20 mouse cellular contexts compared by ENCODE assay signal in genomic region chr14:62453276-62453675, GRCm38 (mm10). TPM values are rescaled to one million over a fixed set of nuclear protein-coding genes. Genes with fewer than 3 reads are reported as not detected.
"Had no signal": no experiment of that assay in that cellular context is flagged by ENCODE, and none has a peak within 500 bp of the region (broad histone marks: within the 10 kb centered on the region; RNA-seq: fewer than 3 reads in every experiment).

No protein-coding gene starts in this region.

- H3K36me3 ChIP-seq: limb, embryonic 12.5 days; liver, embryonic 13.5 days; midbrain, embryonic 10.5 days; neural tube, embryonic 12.5 days; stomach, embryonic 15.5 days had no signal

- H3K4me1 ChIP-seq: limb, embryonic 12.5 days; liver, embryonic 13.5 days; neural tube, embryonic 12.5 days; stomach, embryonic 15.5 days had no signal

- H3K4me3 ChIP-seq: layer of hippocampus, adult 2 months; limb, embryonic 12.5 days; liver, embryonic 13.5 days; midbrain, embryonic 10.5 days; myocyte; neural tube, embryonic 12.5 days; stomach, embryonic 15.5 days had no signal

- DNase-seq: kidney, postnatal 10 days; kidney, postnatal 4 days; liver; liver, embryonic 13.5 days; liver, postnatal 0 days; lung, postnatal 4 days; midbrain, embryonic 14.5 days; right cerebral cortex, postnatal 14 days; thymus, adult 2 months; thymus, postnatal 36 days had no signal

- H3K9me3 ChIP-seq: limb, embryonic 12.5 days; liver, embryonic 13.5 days; midbrain, embryonic 10.5 days; neural tube, embryonic 12.5 days; stomach, embryonic 15.5 days had no signal

- H3K27ac ChIP-seq: layer of hippocampus, adult 2 months; limb, embryonic 12.5 days; liver, embryonic 13.5 days; midbrain, embryonic 10.5 days; neural tube, embryonic 12.5 days; stomach, embryonic 15.5 days had no signal

- H3K27me3 ChIP-seq: liver, embryonic 13.5 days; neural tube, embryonic 12.5 days; stomach, embryonic 15.5 days had no signal

RNA-seq across cellular contexts. Expression of gene Gucy1b2, which starts 2.8 kb away (rescaled TPM):
- total RNA-seq: megakaryocyte, adult 5-6 weeks; neutrophil, adult 5-6 weeks had no signal
- polyA plus RNA-seq: kidney, embryonic 14.5 days; liver, embryonic 13.5 days; liver, postnatal 0 days; myocyte; spleen, adult 2 months had no signal
